Mouse (Mus musculus) spleen, postnatal 14 days (tissue): Measurements from ENCODE around the gene Gm11634.
"Not testable (repeated sequence)": the region's sequence is repeated elsewhere in the genome, so short reads cannot be mapped to it uniquely, and the experiment has no call there.

ENCODE experiments used
- DNase-seq, 2 experiments: peaks; one replicate each; pipeline ENCODE4 v3.0.0; 2021 to 2022; ENCODE audit warnings: low spot score in 2 of 2

Gm11634 gene

GRCm38 (mm10) chr11:101616948-101617767 lies 18.1 kb upstream of the Gm11634 start:
- no peak for DNase-seq

- DNase-seq, result no peak
Observed at GRCm38 (mm10) chr11:101616104-101616503, 17.0 kb upstream of the Gm11634 start.

- no peak for DNase-seq
Observed at GRCm38 (mm10) chr11:101615380-101615779, 16.3 kb upstream of the Gm11634 start.

GRCm38 (mm10) chr11:101614116-101614515 lies 15.1 kb upstream of the Gm11634 start:
- DNase-seq, result no peak

- DNase-seq, result no peak
Observed at GRCm38 (mm10) chr11:101613596-101613995, 14.5 kb upstream of the Gm11634 start.

GRCm38 (mm10) chr11:101610445-101610844 lies 11.4 kb upstream of the Gm11634 start:
- no peak for DNase-seq

GRCm38 (mm10) chr11:101607134-101607533 lies 8.1 kb upstream of the Gm11634 start:
- DNase-seq, result not testable (repeated sequence)

GRCm38 (mm10) chr11:101604531-101605453 lies 5.7 kb upstream of the Gm11634 start:
- peak; percentile 65 to 76 for DNase-seq

- no peak for DNase-seq
Observed at GRCm38 (mm10) chr11:101604116-101604515, 5.1 kb upstream of the Gm11634 start.

- peak in 1 of 2 experiments; percentile 53 for DNase-seq
Observed at GRCm38 (mm10) chr11:101602491-101602890, 3.4 kb upstream of the Gm11634 start.

- DNase-seq, result no peak
Observed at GRCm38 (mm10) chr11:101589989-101590624, 8.9 kb downstream of the Gm11634 start.

GRCm38 (mm10) chr11:101589444-101589843 lies 9.6 kb downstream of the Gm11634 start:
- peak; percentile 21 to 50 for DNase-seq

GRCm38 (mm10) chr11:101588868-101589267 lies 10.2 kb downstream of the Gm11634 start:
- DNase-seq, result no peak

GRCm38 (mm10) chr11:101587676-101588075 lies 11.4 kb downstream of the Gm11634 start:
- DNase-seq, result no peak

- DNase-seq, result no peak
Observed at GRCm38 (mm10) chr11:101585805-101586204, 13.3 kb downstream of the Gm11634 start.

GRCm38 (mm10) chr11:101585031-101585430 lies 14.0 kb downstream of the Gm11634 start:
- DNase-seq, result not testable (repeated sequence)

- DNase-seq, result no peak
Observed at GRCm38 (mm10) chr11:101583205-101583604, 15.9 kb downstream of the Gm11634 start.

- peak; percentile 42 to 47 for DNase-seq
Observed at GRCm38 (mm10) chr11:101582054-101583035, 16.7 kb downstream of the Gm11634 start, which contains the start of gene Tmem106a. TSS of gene Tmem106a (plus strand) at chr11:101582242.

GRCm38 (mm10) chr11:101581081-101581764 lies 17.8 kb downstream of the Gm11634 start:
- DNase-seq, result no peak

GRCm38 (mm10) chr11:101576116-101576515 lies 22.9 kb downstream of the Gm11634 start:
- no peak for DNase-seq
